Mouse (Mus musculus) MEL (cell line): ENCODE results near the gene Tgtp2. TPM values are rescaled to one million over a fixed set of nuclear protein-coding genes. Genes with fewer than 3 reads are reported as not detected.

Experiments
- DNase-seq: peaks from one replicate; pipeline ENCODE4 v3.0.0; 2011; ENCODE audit warnings: low read depth, low spot score
- H3K27ac ChIP-seq: 2 replicates; pipeline ENCODE4 v1.5.1; 2012; ENCODE audit warnings: low read depth, mild to moderate bottlenecking, control low read depth, low read length, moderate library complexity; ENCODE audit not compliant: control insufficient read depth
- H3K27me3 ChIP-seq, 2 experiments: fragments of 150-350 bp in 1 of 2; sonication (generic) in 1 of 2; 2 replicates each; pipeline ENCODE4 v1.6.1; 2012; ENCODE audit warnings: low read length in 2 of 2, mild to moderate bottlenecking in 2 of 2, improper control_type of control experiment in 1 of 2, moderate library complexity in 1 of 2; ENCODE audit not compliant: insufficient read depth in 2 of 2, control insufficient read depth in 1 of 2
- H3K36me3 ChIP-seq, 2 experiments: 2 replicates each; pipeline ENCODE4 v1.6.1; 2012 to 2014; ENCODE audit warnings: low read length in 2 of 2, improper control_type of control experiment in 1 of 2, inconsistent platforms in 1 of 2, mild to moderate bottlenecking in 1 of 2; ENCODE audit not compliant: insufficient read depth in 2 of 2, control insufficient read depth in 1 of 2
- H3K4me1 ChIP-seq, 2 experiments: fragments of 150-350 bp in 1 of 2; sonication (generic) in 1 of 2; 2 replicates each; pipeline ENCODE4 v1.6.1; 2012; ENCODE audit warnings: low read length in 2 of 2, improper control_type of control experiment in 1 of 2, mild to moderate bottlenecking in 1 of 2; ENCODE audit not compliant: insufficient read depth in 2 of 2, control insufficient read depth in 1 of 2
- H3K4me3 ChIP-seq, 2 experiments: fragments of 150-350 bp in 1 of 2; sonication (generic) in 1 of 2; 2 replicates each; pipeline ENCODE4 v1.5.1; 2012; ENCODE audit warnings: low read depth in 2 of 2, low read length in 2 of 2, mild to moderate bottlenecking in 2 of 2, moderate library complexity in 2 of 2, control low read depth in 1 of 2, improper control_type of control experiment in 1 of 2; ENCODE audit not compliant: control insufficient read depth in 1 of 2, insufficient read depth in 1 of 2
- H3K79me2 ChIP-seq: 2 replicates; pipeline ENCODE4 v1.6.1; 2012; ENCODE audit warnings: mild to moderate bottlenecking, low read length, moderate library complexity; ENCODE audit not compliant: control insufficient read depth, poor library complexity, insufficient read depth
- H3K9ac ChIP-seq: 2 replicates; pipeline ENCODE4 v1.6.1; 2012; ENCODE audit warnings: low read depth, mild to moderate bottlenecking, control low read depth, low read length, moderate library complexity; ENCODE audit not compliant: control insufficient read depth, poor library complexity, severe bottlenecking
- H3K9me3 ChIP-seq: fragments of 150-350 bp; sonication (generic); replicated peaks from 2 replicates; pipeline ENCODE4 v1.6.1; 2012; ENCODE audit warnings: mild to moderate bottlenecking, low read length, improper control_type of control experiment, moderate library complexity; ENCODE audit not compliant: insufficient read depth
- BHLHE40 ChIP-seq: IDR thresholded peaks from 2 replicates; pipeline ENCODE4 v1.6.1; 2012; ENCODE audit warnings: low read depth, mild to moderate bottlenecking, inconsistent platforms, low read length, improper control_type of control experiment, borderline replicate concordance
- CHD1 ChIP-seq: IDR thresholded peaks from 2 replicates; pipeline ENCODE4 v1.6.1; 2012; ENCODE audit warnings: low read depth, mild to moderate bottlenecking, inconsistent platforms, low read length, improper control_type of control experiment
- CTCF ChIP-seq, 3 experiments: IDR thresholded peaks in 2 of 3; conservative IDR thresholded peaks in 1 of 3; 2 replicates each; pipeline ENCODE4 v1.5.1; 2011 to 2012; ENCODE audit warnings: low read length in 3 of 3, low read depth in 2 of 3, mild to moderate bottlenecking in 2 of 3, improper control_type of control experiment in 1 of 3, inconsistent platforms in 1 of 3, mixed read lengths in 1 of 3, moderate library complexity in 1 of 3; ENCODE audit not compliant: control insufficient read depth in 1 of 3, insufficient read depth in 1 of 3, poor library complexity in 1 of 3, severe bottlenecking in 1 of 3
- E2F4 ChIP-seq: IDR thresholded peaks from 2 replicates; pipeline ENCODE4 v1.6.1; 2011; ENCODE audit warnings: low read depth, low read length, improper control_type of control experiment, borderline replicate concordance
- EP300 ChIP-seq, 2 experiments: IDR thresholded peaks; 2 replicates each; pipeline ENCODE4 v1.6.1; 2011; ENCODE audit warnings: improper control_type of control experiment in 2 of 2, low read length in 2 of 2, low read depth in 1 of 2, mild to moderate bottlenecking in 1 of 2
- ETS1 ChIP-seq: IDR thresholded peaks from 2 replicates; pipeline ENCODE4 v1.6.1; 2012; ENCODE audit warnings: low read depth, mild to moderate bottlenecking, inconsistent platforms, low read length, improper control_type of control experiment, moderate library complexity
- GABPA ChIP-seq: IDR thresholded peaks from 2 replicates; pipeline ENCODE4 v1.6.1; 2012; ENCODE audit warnings: low read depth, mild to moderate bottlenecking, inconsistent platforms, low read length, improper control_type of control experiment, moderate library complexity
- GATA1 ChIP-seq: IDR thresholded peaks from 2 replicates; pipeline ENCODE4 v1.6.1; 2011; ENCODE audit warnings: low read depth, low read length, improper control_type of control experiment
- HCFC1 ChIP-seq: IDR thresholded peaks from 2 replicates; pipeline ENCODE4 v1.6.1; 2012; ENCODE audit warnings: low read depth, mild to moderate bottlenecking, inconsistent platforms, low read length, improper control_type of control experiment, moderate library complexity
- JUND ChIP-seq: IDR thresholded peaks from 2 replicates; pipeline ENCODE4 v1.6.1; 2011; ENCODE audit warnings: low read depth, mild to moderate bottlenecking, improper control_type of control experiment, low read length
- KAT2A ChIP-seq: conservative IDR thresholded peaks from 2 replicates; pipeline ENCODE4 v1.6.1; 2012; ENCODE audit warnings: low read depth, low read length, improper control_type of control experiment, inconsistent platforms
- MAFK ChIP-seq: IDR thresholded peaks from 2 replicates; pipeline ENCODE4 v1.6.1; 2011; ENCODE audit warnings: low read depth, mild to moderate bottlenecking, low read length, improper control_type of control experiment, borderline replicate concordance
- MAX ChIP-seq: IDR thresholded peaks from 2 replicates; pipeline ENCODE4 v1.6.1; 2011; ENCODE audit warnings: low read length, improper control_type of control experiment
- MEF2A ChIP-seq: IDR thresholded peaks from 2 replicates; pipeline ENCODE4 v1.6.1; 2014; ENCODE audit warnings: low read depth, mild to moderate bottlenecking, inconsistent platforms, low read length, improper control_type of control experiment; ENCODE audit not compliant: poor library complexity, insufficient replicate concordance, severe bottlenecking; ENCODE audit errors: extremely low read depth
- MXI1 ChIP-seq: IDR thresholded peaks from 2 replicates; pipeline ENCODE4 v1.6.1; 2011; ENCODE audit warnings: mild to moderate bottlenecking, low read depth, low read length, improper control_type of control experiment
- MYB ChIP-seq: IDR thresholded peaks from 2 replicates; pipeline ENCODE4 v1.6.1; 2011; ENCODE audit warnings: mild to moderate bottlenecking, low read depth, low read length, improper control_type of control experiment
- NELFE ChIP-seq: IDR thresholded peaks from 2 replicates; pipeline ENCODE4 v1.6.1; 2011; ENCODE audit warnings: low read depth, low read length, improper control_type of control experiment
- POLR2A ChIP-seq, 2 experiments: IDR thresholded peaks; 2 replicates each; pipeline ENCODE4 v1.6.1; 2011 to 2012; ENCODE audit warnings: low read length in 2 of 2, mild to moderate bottlenecking in 2 of 2, control low read depth in 1 of 2, improper control_type of control experiment in 1 of 2, low read depth in 1 of 2, moderate library complexity in 1 of 2; ENCODE audit not compliant: control insufficient read depth in 1 of 2, insufficient read depth in 1 of 2, poor library complexity in 1 of 2
- POLR2AphosphoS2 ChIP-seq: IDR thresholded peaks from 2 replicates; pipeline ENCODE4 v1.6.1; 2011; ENCODE audit warnings: low read length, improper control_type of control experiment
- SIN3A ChIP-seq: IDR thresholded peaks from 2 replicates; pipeline ENCODE4 v1.6.1; 2012; ENCODE audit warnings: low read length, improper control_type of control experiment, inconsistent platforms
- SMC3 ChIP-seq: IDR thresholded peaks from 2 replicates; pipeline ENCODE4 v1.6.1; 2011; ENCODE audit warnings: low read depth, low read length, improper control_type of control experiment
- TAL1 ChIP-seq: IDR thresholded peaks from 2 replicates; pipeline ENCODE4 v1.6.1; 2012; ENCODE audit warnings: mild to moderate bottlenecking, inconsistent platforms, low read length, moderate library complexity, mixed read lengths
- TBP ChIP-seq: IDR thresholded peaks from 2 replicates; pipeline ENCODE4 v1.8.0; 2011; ENCODE audit warnings: low read depth, low read length, improper control_type of control experiment
- TCF12 ChIP-seq: IDR thresholded peaks from 2 replicates; pipeline ENCODE4 v1.6.1; 2014; ENCODE audit warnings: low read depth, mild to moderate bottlenecking, inconsistent platforms, low read length, improper control_type of control experiment, moderate library complexity
- USF1 ChIP-seq: IDR thresholded peaks from 2 replicates; pipeline ENCODE4 v1.6.1; 2014; ENCODE audit warnings: low read depth, mild to moderate bottlenecking, inconsistent platforms, low read length, improper control_type of control experiment, moderate library complexity
- ZKSCAN1 ChIP-seq: IDR thresholded peaks from 2 replicates; pipeline ENCODE4 v1.6.1; 2012; ENCODE audit warnings: low read depth, mild to moderate bottlenecking, inconsistent platforms, low read length, improper control_type of control experiment, moderate library complexity
- ZMIZ1 ChIP-seq: IDR thresholded peaks from 2 replicates; pipeline ENCODE4 v1.6.1; 2012; ENCODE audit warnings: low read depth, mild to moderate bottlenecking, inconsistent platforms, low read length, improper control_type of control experiment, moderate library complexity
- ZNF384 ChIP-seq: IDR thresholded peaks from 2 replicates; pipeline ENCODE4 v1.6.1; 2012; ENCODE audit warnings: low read depth, mild to moderate bottlenecking, inconsistent platforms, low read length, improper control_type of control experiment
- polyA plus RNA-seq, 2 experiments: library from polyadenylated mRNA; stranded (reverse) in 1 of 2; unstranded in 1 of 2; fragments of >175 nt in 1 of 2; fragments of >200 nt in 1 of 2; gene quantifications; 2 replicates each; pipeline versions ENCODE4 v1.2.1 to v1.2.4; 2012; ENCODE audit warnings: low replicate concordance in 2 of 2, low read depth in 1 of 2; ENCODE audit not compliant: insufficient read length in 2 of 2, insufficient read depth in 1 of 2, missing spikeins in 1 of 2
- total RNA-seq: library from RNA; depleted of rRNA; stranded (reverse); fragments of 300-350 nt; gene quantifications from 2 replicates; pipeline ENCODE4 v1.2.3, GENCODE M21; 2012

The Tgtp2 gene
- total and polyA plus RNA-seq, 3 experiments = 0.54 to 0.77 TPM; not detected in 1

- peak; percentile 67 for TF ChIP-seq SIN3A
- TF ChIP-seq GABPA = no peak
- no peak for TF ChIP-seq GATA1
- TF ChIP-seq MAX = peak; percentile 75
- peak; percentile 62; the same call in 1 of the 2 replicates for TF ChIP-seq MYB
- peak; percentile 50; the same call in 1 of the 2 replicates for TF ChIP-seq ZNF384
- TF ChIP-seq SMC3 = 0 out of 2 replicates have a peak, but pooled peaks have one; percentile 23
- TF ChIP-seq KAT2A = no peak
- peak; percentile 35; the same call in 1 of the 2 replicates for TF ChIP-seq TCF12
- TF ChIP-seq MEF2A = no peak
- no peak for TF ChIP-seq POLR2A (IDR thresholded peaks at IDR 0.05; ENCODE audit: control insufficient read depth in 1 of 2, insufficient read depth in 1 of 2, low read depth in 1 of 2, low read length in 2 of 2, poor library complexity in 1 of 2)
- no peak for TF ChIP-seq ZMIZ1
- TF ChIP-seq CTCF (IDR thresholded peaks at IDR 0.05 in 2 of 3, conservative IDR thresholded peaks at IDR 0.05 in 1 of 3; ENCODE audit: control insufficient read depth in 1 of 3, insufficient read depth in 1 of 3, low read depth in 2 of 3, low read length in 3 of 3, poor library complexity in 1 of 3, severe bottlenecking in 1 of 3) = peak in 2 of 3 experiments; percentile 2 to 32; a peak in 2 of 6 replicates
- TF ChIP-seq JUND = no peak
- TF ChIP-seq BHLHE40 = no peak
- peak; percentile 77 for TF ChIP-seq ETS1
- TF ChIP-seq TBP = 0 out of 2 replicates have a peak, but pooled peaks have one; percentile 44
- TF ChIP-seq E2F4 = no peak
- peak in 1 of 2 experiments; percentile 69; a peak in 3 of 4 replicates for TF ChIP-seq EP300 (IDR thresholded peaks at IDR 0.05; ENCODE audit: low read depth in 1 of 2, low read length in 2 of 2)
- peak; percentile 72 for TF ChIP-seq MXI1
Observed at GRCm38 (mm10) chr11:49084875-49085274, 20.9 kb upstream of the Tgtp2 start (continued).

GRCm38 (mm10) chr11:49084385-49084784 is 20.4 kb upstream of the Tgtp2 start:
- H3K9ac ChIP-seq = peak overlapping the region; percentile 59

More at GRCm38 (mm10) chr11:49084385-49084784, 20.4 kb upstream of the Tgtp2 start:
- peaks cover 60 to 75% of the 10 kb centered on the region in 2 experiments for H3K4me1 ChIP-seq
- H3K27ac ChIP-seq = peak overlapping the region; percentile 98
- H3K79me2 ChIP-seq = peaks cover 12% of the 10 kb centered on the region
- H3K9me3 ChIP-seq = no peaks in the 10 kb centered on the region
- TF ChIP-seq POLR2A (IDR thresholded peaks at IDR 0.05; ENCODE audit: control insufficient read depth in 1 of 2, insufficient read depth in 1 of 2, low read depth in 1 of 2, low read length in 2 of 2, poor library complexity in 1 of 2) (no peak), MAFK (peak; percentile 60; the same call in 1 of the 2 replicates), JUND (0 out of 2 replicates have a peak, but pooled peaks have one; percentile 47), EP300 (IDR thresholded peaks at IDR 0.05; ENCODE audit: low read depth in 1 of 2, low read length in 2 of 2) (peak in 1 of 2 experiments; percentile 16; a peak in 1 of 4 replicates), POLR2AphosphoS2 (no peak), USF1 (0 out of 2 replicates have a peak, but pooled peaks have one; percentile 9), NELFE (peak; percentile 1; the same call in 1 of the 2 replicates), CHD1 (peak; percentile 91; the same call in 1 of the 2 replicates), TAL1 (no peak), MYB (peak; percentile 28; the same call in 1 of the 2 replicates), HCFC1 (peak; percentile 44; the same call in 1 of the 2 replicates), ZKSCAN1 (peak; percentile 34; the same call in 1 of the 2 replicates), GABPA (0 out of 2 replicates have a peak, but pooled peaks have one; percentile 25)
- H3K27me3 ChIP-seq = no peaks in the 10 kb centered on the region
- H3K36me3 ChIP-seq = peaks cover 0 to 76% of the 10 kb centered on the region in 2 experiments; a peak in 3 of 4 replicates
- DNase-seq = no peak
- H3K4me3 ChIP-seq = peak overlapping the region; percentile 1 to 12; a peak in 3 of 4 replicates
